Mouse (Mus musculus) midbrain, embryonic 16.5 days (tissue): ENCODE measurements around the gene Lypd6b. TPM values are rescaled to one million over a fixed set of nuclear protein-coding genes. Genes with fewer than 3 reads are reported as not detected.

Source experiments
- ATAC-seq: fragments of 200-750 bp; cut with Nextera tagmentation; 2 replicates; pipeline ENCODE4 v1.8.0; 2017; ENCODE audit warnings: moderate TSS enrichment
- H3K27ac ChIP-seq: fragments of 300-500 bp; sonication (generic); 2 replicates; pipeline ENCODE4 v1.5.1; 2014; ENCODE audit warnings: mild to moderate bottlenecking, low read length, mixed read lengths
- H3K27me3 ChIP-seq: fragments of 300-500 bp; sonication (generic); 2 replicates; pipeline ENCODE4 v1.6.1; 2014; ENCODE audit warnings: low read depth, low read length, mixed read lengths; ENCODE audit not compliant: control insufficient read depth, insufficient read depth
- H3K36me3 ChIP-seq: fragments of 300-500 bp; sonication (generic); 2 replicates; pipeline ENCODE4 v1.6.1; 2014; ENCODE audit warnings: mild to moderate bottlenecking, low read length, moderate library complexity, mixed read lengths; ENCODE audit not compliant: control insufficient read depth, insufficient read depth
- H3K4me1 ChIP-seq: fragments of 300-500 bp; sonication (generic); 2 replicates; pipeline ENCODE4 v1.6.1; 2014; ENCODE audit warnings: mild to moderate bottlenecking, low read length, mixed read lengths; ENCODE audit not compliant: control insufficient read depth, insufficient read depth
- H3K4me2 ChIP-seq: fragments of 300-500 bp; sonication (generic); 2 replicates; pipeline ENCODE4 v1.6.1; 2014; ENCODE audit warnings: mild to moderate bottlenecking, low read length, mixed read lengths
- H3K4me3 ChIP-seq: fragments of 300-500 bp; sonication (generic); 2 replicates; pipeline ENCODE4 v1.5.1; 2014; ENCODE audit warnings: low read depth, mild to moderate bottlenecking, low read length, moderate library complexity, mixed read lengths
- H3K9ac ChIP-seq: fragments of 300-500 bp; sonication (generic); 2 replicates; pipeline ENCODE4 v1.6.1; 2014; ENCODE audit warnings: low read depth, low read length, mixed read lengths
- H3K9me3 ChIP-seq: fragments of 300-500 bp; sonication (generic); replicated peaks from 2 replicates; pipeline ENCODE4 v1.6.1; 2014; ENCODE audit warnings: mild to moderate bottlenecking, low read length, mixed read lengths; ENCODE audit not compliant: control insufficient read depth, poor library complexity, severe bottlenecking
- WGBS: fragments of 180-500 bp; shearing (Covaris S2); extraction: QIAGEN DNeasy Blood & Tissue Kit; methylation state at CpG from one replicate; pipeline ENCODE4 v1.1.7; 2014; 5-methylcytosine and 5-hydroxymethylcytosine counted together
- polyA plus RNA-seq: library from polyadenylated mRNA; unstranded; fragments of >200 nt; fragmentation: Nextera tagmentation; extraction: Ambion mirVana; gene quantifications from 2 replicates; pipeline ENCODE4 v1.2.1, GENCODE M21; 2015

The Lypd6b gene
- polyA plus RNA-seq, 1 experiment from 2014 or later: 20.5 TPM

DNA sequence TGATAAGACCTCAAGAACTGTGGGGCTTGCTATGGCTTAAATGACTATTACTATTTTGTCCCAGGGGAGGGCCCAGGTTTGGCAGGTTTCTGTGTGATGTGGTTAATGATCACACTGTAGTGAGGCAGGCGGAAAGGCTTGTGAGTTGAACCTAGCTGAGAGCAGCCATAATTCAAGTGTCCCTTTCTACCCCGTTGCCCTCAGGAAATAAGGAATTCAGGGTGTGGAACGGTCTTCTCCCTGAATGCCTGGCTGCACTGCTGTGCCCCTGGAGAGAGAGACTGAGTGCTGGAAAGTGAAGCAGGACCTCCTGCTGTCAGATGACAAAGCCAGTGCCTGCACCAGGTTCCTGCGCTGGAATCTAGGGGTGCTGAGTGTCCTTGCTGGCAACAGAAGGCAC lies 40.3 kb downstream of the Lypd6b start:
- H3K9me3 ChIP-seq: no peaks in the 10 kb centered on the region
- 49% methylated on average over 4 of the region's 4 CpGs for WGBS
- no peak overlapping the region for H3K9ac ChIP-seq
- no peak for ATAC-seq
- H3K4me1 ChIP-seq: no peaks in the 10 kb centered on the region
- H3K36me3 ChIP-seq: no peaks in the 10 kb centered on the region
- no peak overlapping the region for H3K4me3 ChIP-seq
- no peaks in the 10 kb centered on the region for H3K27me3 ChIP-seq
- H3K27ac ChIP-seq: no peak overlapping the region
- H3K4me2 ChIP-seq: no peak overlapping the region

- H3K4me2 ChIP-seq: no peak overlapping the region
- H3K4me3 ChIP-seq: no peak overlapping the region
- no peak for ATAC-seq
- no peaks in the 10 kb centered on the region for H3K9me3 ChIP-seq
- H3K9ac ChIP-seq: no peak overlapping the region
- WGBS: 96% methylated on average over 3 of the region's 3 CpGs
- no peak overlapping the region for H3K27ac ChIP-seq
- H3K27me3 ChIP-seq: no peaks in the 10 kb centered on the region
- no peaks in the 10 kb centered on the region for H3K36me3 ChIP-seq
- no peaks in the 10 kb centered on the region for H3K4me1 ChIP-seq
These were observed 42.9 kb downstream of the Lypd6b start for GRCm38 (mm10) chr2:49830369-49830768.

DNA sequence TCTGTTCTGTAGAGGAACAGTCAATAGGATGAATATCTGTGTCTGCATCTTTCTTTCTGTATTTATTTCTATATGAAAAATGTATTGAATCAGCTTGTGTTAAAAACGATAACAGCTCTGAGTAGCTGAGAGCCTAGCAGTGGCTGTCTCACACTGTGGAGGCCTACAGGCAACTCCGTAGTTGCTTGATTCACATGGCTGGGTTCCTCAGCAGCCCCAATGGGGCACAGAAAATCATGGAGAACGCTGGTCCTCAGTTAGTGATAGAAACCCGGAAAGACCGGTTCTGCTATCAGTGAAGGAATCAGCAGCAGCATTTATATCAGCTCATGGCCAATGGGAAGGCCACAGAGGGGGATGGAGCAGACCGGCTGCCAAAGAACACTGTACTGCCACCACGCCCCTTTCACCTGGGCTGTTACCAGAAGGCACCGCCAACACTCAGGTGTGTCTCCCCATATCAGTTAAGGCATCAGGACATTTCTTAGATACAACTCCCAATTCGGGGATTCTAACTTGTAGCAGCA lies 44.9 kb downstream of the Lypd6b start:
- no peak overlapping the region for H3K9ac ChIP-seq
- 87% methylated on average over 9 of the region's 9 CpGs for WGBS
- no peaks in the 10 kb centered on the region for H3K36me3 ChIP-seq

DNA sequence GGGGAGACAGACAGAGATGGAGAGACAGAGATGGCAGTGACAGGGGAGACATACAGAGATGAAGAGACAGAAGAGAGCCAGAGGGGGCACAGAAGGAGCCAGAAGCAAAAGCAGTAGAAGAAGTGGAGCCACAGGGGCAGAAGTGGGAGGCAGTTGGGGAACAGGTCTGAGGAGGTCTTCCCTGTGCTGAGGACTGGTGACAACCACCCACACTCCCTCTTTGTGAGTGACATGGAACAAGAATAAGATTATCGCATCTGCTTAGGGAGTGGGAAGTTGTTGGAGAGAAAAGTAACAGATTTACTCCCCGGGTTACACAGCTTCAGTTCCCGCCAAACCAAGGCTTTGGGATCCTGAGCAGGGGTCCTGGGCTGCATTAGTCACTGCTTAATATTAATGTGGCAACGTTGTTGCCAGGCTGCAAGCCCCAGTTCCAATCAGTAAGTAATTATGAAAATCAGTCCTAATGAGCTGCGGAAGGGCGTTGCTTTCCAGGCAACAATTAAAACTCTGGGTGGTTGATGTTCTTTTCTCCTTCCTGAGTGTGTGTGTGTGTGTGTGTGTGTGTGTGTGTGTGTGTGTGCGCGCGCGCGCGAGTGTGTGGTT lies 50.1 kb downstream of the Lypd6b start:
- Histone ChIP-seq H3K36me3 (no peaks in the 10 kb centered on the region), H3K4me3 (no peak overlapping the region), H3K4me1 (no peaks in the 10 kb centered on the region; the same call in 1 of the 2 replicates), H3K27me3 (no peaks in the 10 kb centered on the region), H3K27ac (no peak overlapping the region), H3K4me2 (no peak overlapping the region), H3K9ac (no peak overlapping the region), H3K9me3 (no peaks in the 10 kb centered on the region)
- peak; percentile 58 for ATAC-seq
- WGBS: 25% methylated on average over 6 of the region's 12 CpGs

More for the DNA sequence above, 44.9 kb downstream of the Lypd6b start:
- H3K4me2 ChIP-seq: no peak overlapping the region
- no peaks in the 10 kb centered on the region for H3K9me3 ChIP-seq
- H3K4me1 ChIP-seq: no peaks in the 10 kb centered on the region
- no peak for ATAC-seq
- no peaks in the 10 kb centered on the region for H3K27me3 ChIP-seq
- H3K4me3 ChIP-seq: no peak overlapping the region
- H3K27ac ChIP-seq: no peak overlapping the region

GRCm38 (mm10) chr2:49838611-49839010 lies 51.1 kb downstream of the Lypd6b start:
- no peak overlapping the region for H3K4me2 ChIP-seq
- H3K4me3 ChIP-seq: no peak overlapping the region
- H3K9me3 ChIP-seq: no peaks in the 10 kb centered on the region
- no peaks in the 10 kb centered on the region for H3K27me3 ChIP-seq
- H3K9ac ChIP-seq: no peak overlapping the region
- no peak overlapping the region for H3K27ac ChIP-seq
- no peaks in the 10 kb centered on the region for H3K36me3 ChIP-seq
- no peak for ATAC-seq
- H3K4me1 ChIP-seq: no peaks in the 10 kb centered on the region; the same call in 1 of the 2 replicates
- 71% methylated on average over 7 of the region's 7 CpGs for WGBS

GRCm38 (mm10) chr2:49840573-49840972 lies 53.1 kb downstream of the Lypd6b start:
- Histone ChIP-seq H3K36me3 (no peaks in the 10 kb centered on the region), H3K4me2 (no peak overlapping the region), H3K27ac (no peak overlapping the region), H3K9ac (no peak overlapping the region), H3K9me3 (no peaks in the 10 kb centered on the region), H3K4me1 (peaks cover 5% of the 10 kb centered on the region), H3K27me3 (no peaks in the 10 kb centered on the region), H3K4me3 (no peak overlapping the region)
- 49% methylated on average over 6 of the region's 6 CpGs for WGBS
- no peak for ATAC-seq

DNA sequence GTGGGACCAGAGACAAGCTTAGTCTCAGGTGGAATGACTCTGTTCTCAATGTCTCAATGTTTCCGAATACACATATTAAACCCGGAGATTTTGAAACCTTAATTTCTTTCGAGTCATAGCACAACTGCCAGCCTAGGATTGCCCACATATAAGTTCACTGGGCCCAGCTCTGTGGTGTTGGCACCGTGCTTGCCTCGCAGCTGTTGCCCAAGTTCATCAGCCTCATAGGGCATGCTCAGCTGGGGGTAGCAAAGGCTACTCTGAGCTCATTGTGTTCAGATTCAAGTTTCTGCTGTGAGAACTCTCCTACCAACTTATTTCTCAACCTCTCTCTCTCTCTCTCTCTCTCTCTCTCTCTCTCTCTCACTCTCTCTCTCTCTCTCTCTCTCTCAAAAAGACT lies 53.6 kb downstream of the Lypd6b start:
- Histone ChIP-seq H3K9ac (no peak overlapping the region), H3K27me3 (no peaks in the 10 kb centered on the region), H3K4me1 (peaks cover 5% of the 10 kb centered on the region), H3K9me3 (no peaks in the 10 kb centered on the region), H3K36me3 (no peaks in the 10 kb centered on the region), H3K4me2 (no peak overlapping the region), H3K4me3 (no peak overlapping the region), H3K27ac (no peak overlapping the region)
- 93% methylated on average over 5 of the region's 5 CpGs for WGBS
- ATAC-seq: no peak

GRCm38 (mm10) chr2:49845104-49845503 lies 57.6 kb downstream of the Lypd6b start:
- Histone ChIP-seq H3K27me3 (no peaks in the 10 kb centered on the region), H3K9me3 (no peaks in the 10 kb centered on the region), H3K4me2 (no peak overlapping the region), H3K4me1 (peaks cover 5% of the 10 kb centered on the region; the same call in 1 of the 2 replicates), H3K36me3 (no peaks in the 10 kb centered on the region), H3K9ac (no peak overlapping the region), H3K27ac (no peak overlapping the region), H3K4me3 (no peak overlapping the region)
- ATAC-seq: peak; percentile 58
- WGBS: 9% methylated on average over 7 of the region's 7 CpGs

DNA sequence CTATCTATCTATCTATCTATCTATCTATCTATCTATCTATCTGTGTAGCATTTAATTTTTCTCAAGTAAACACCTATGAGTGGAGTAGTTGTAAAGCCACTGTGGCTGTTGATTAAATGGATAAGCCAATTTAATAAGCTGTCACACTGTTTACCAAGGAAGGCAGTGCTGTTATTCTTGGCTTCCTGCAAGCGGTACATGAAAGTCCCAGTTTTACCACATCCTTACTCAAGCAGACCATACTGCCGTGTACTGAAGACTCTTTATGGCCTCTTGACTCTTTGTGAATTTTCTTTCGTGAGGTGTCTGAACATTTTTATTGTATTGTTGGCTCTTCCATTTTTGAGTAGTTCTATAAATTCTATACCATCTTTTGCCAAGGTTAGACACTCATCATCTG lies 58.6 kb downstream of the Lypd6b start:
- 91% methylated on average over 3 of the region's 3 CpGs for WGBS
- no peak overlapping the region for H3K27ac ChIP-seq
- no peak for ATAC-seq
- H3K4me1 ChIP-seq: peaks cover 5% of the 10 kb centered on the region; the same call in 1 of the 2 replicates
- H3K4me3 ChIP-seq: no peak overlapping the region
- no peak overlapping the region for H3K9ac ChIP-seq
- H3K27me3 ChIP-seq: no peaks in the 10 kb centered on the region
- no peak overlapping the region for H3K4me2 ChIP-seq
- H3K9me3 ChIP-seq: no peaks in the 10 kb centered on the region
- H3K36me3 ChIP-seq: no peaks in the 10 kb centered on the region
